Mouse (Mus musculus): Measurements from ENCODE around the gene Thsd7b. TPM values are rescaled to one million over a fixed set of nuclear protein-coding genes. Genes with fewer than 3 reads are reported as not detected.
"Not testable (repeated sequence)": the region's sequence is repeated elsewhere in the genome, so short reads cannot be mapped to it uniquely, and the experiment has no call there.

Gene Thsd7b
- total and polyA plus RNA-seq, 3 experiments: 0.82 TPM; not detected in 2

GRCm38 (mm10) chr1:129917568-129917967 is 644.5 kb downstream of the Thsd7b start:
- TF ChIP-seq CTCF (IDR thresholded peaks at IDR 0.05; ENCODE audit: low read depth, low read length): no peak
- TF ChIP-seq GATA1 (IDR thresholded peaks at IDR 0.05; ENCODE audit: borderline replicate concordance, low read length): no peak
- TF ChIP-seq POLR2AphosphoS5 (IDR thresholded peaks at IDR 0.05; ENCODE audit: insufficient replicate concordance, low read depth, low read length): no peak
- TF ChIP-seq TAL1 (conservative IDR thresholded peaks at IDR 0.05; ENCODE audit: low read depth, low read length): no peak
- no peak for TF ChIP-seq GATA2 (IDR thresholded peaks at IDR 0.05; ENCODE audit: borderline replicate concordance, low read depth, low read length)
- no peaks in the 10 kb centered on the region for H3K36me3 ChIP-seq (replicated peaks)
- H3K9me3 ChIP-seq (replicated peaks): no peaks in the 10 kb centered on the region
- H3K4me3 ChIP-seq (ENCODE audit: low read depth, low read length): no peak overlapping the region
- ATAC-seq (ENCODE audit: extremely low read depth, insufficient number of reproducible peaks, low FRiP score, poor library complexity, severe bottlenecking): no peak
- DNase-seq (ENCODE audit: low spot score): no peak
- no peaks in the 10 kb centered on the region for H3K27me3 ChIP-seq (ENCODE audit: insufficient read depth, low read length)
- H3K4me1 ChIP-seq (ENCODE audit: insufficient read depth, low read depth, low read length): peaks cover 3% of the 10 kb centered on the region

GRCm38 (mm10) chr1:129919385-129919784 is 646.3 kb downstream of the Thsd7b start:
- Histone ChIP-seq H3K4me1 (ENCODE audit: insufficient read depth, low read depth, low read length) (peaks cover 3% of the 10 kb centered on the region), H3K9me3 (replicated peaks) (no peaks in the 10 kb centered on the region), H3K4me3 (ENCODE audit: low read depth, low read length) (no peak overlapping the region), H3K36me3 (replicated peaks) (no peaks in the 10 kb centered on the region), H3K27me3 (ENCODE audit: insufficient read depth, low read length) (no peaks in the 10 kb centered on the region; the same call in 1 of the 2 replicates)
- peak; percentile 96 for TF ChIP-seq CTCF (IDR thresholded peaks at IDR 0.05; ENCODE audit: low read depth, low read length)
- no peak for TF ChIP-seq GATA2 (IDR thresholded peaks at IDR 0.05; ENCODE audit: borderline replicate concordance, low read depth, low read length)
- DNase-seq (ENCODE audit: low spot score): peak; percentile 2
- no peak; the same call in 1 of the 2 replicates for ATAC-seq (ENCODE audit: extremely low read depth, insufficient number of reproducible peaks, low FRiP score, poor library complexity, severe bottlenecking)

- DNase-seq (ENCODE audit: low spot score) (no peak), ATAC-seq (ENCODE audit: extremely low read depth, insufficient number of reproducible peaks, low FRiP score, poor library complexity, severe bottlenecking) (no peak)
- no peak for TF ChIP-seq GATA1 (IDR thresholded peaks at IDR 0.05; ENCODE audit: borderline replicate concordance, low read length)
- TF ChIP-seq POLR2AphosphoS5 (IDR thresholded peaks at IDR 0.05; ENCODE audit: insufficient replicate concordance, low read depth, low read length): no peak
- TF ChIP-seq TAL1 (conservative IDR thresholded peaks at IDR 0.05; ENCODE audit: low read depth, low read length): no peak
- no peak for TF ChIP-seq CTCF (IDR thresholded peaks at IDR 0.05; ENCODE audit: low read depth, low read length)
- TF ChIP-seq GATA2 (IDR thresholded peaks at IDR 0.05; ENCODE audit: borderline replicate concordance, low read depth, low read length): no peak
- Histone ChIP-seq H3K4me3 (ENCODE audit: low read depth, low read length) (no peak overlapping the region), H3K36me3 (replicated peaks) (no peaks in the 10 kb centered on the region), H3K4me1 (ENCODE audit: insufficient read depth, low read depth, low read length) (no peaks in the 10 kb centered on the region), H3K9me3 (replicated peaks) (no peaks in the 10 kb centered on the region), H3K27me3 (ENCODE audit: insufficient read depth, low read length) (no peaks in the 10 kb centered on the region)
Measured at GRCm38 (mm10) chr1:129931003-129931402, 657.9 kb downstream of the Thsd7b start.

GRCm38 (mm10) chr1:129943116-129943515 is 670.0 kb downstream of the Thsd7b start:
- H3K27me3 ChIP-seq (ENCODE audit: insufficient read depth, low read length): no peaks in the 10 kb centered on the region
- H3K9me3 ChIP-seq (replicated peaks): no peaks in the 10 kb centered on the region
- TF ChIP-seq TAL1 (conservative IDR thresholded peaks at IDR 0.05; ENCODE audit: low read depth, low read length): no peak
- TF ChIP-seq GATA1 (IDR thresholded peaks at IDR 0.05; ENCODE audit: borderline replicate concordance, low read length): no peak
- TF ChIP-seq CTCF (IDR thresholded peaks at IDR 0.05; ENCODE audit: low read depth, low read length): no peak
- TF ChIP-seq POLR2AphosphoS5 (IDR thresholded peaks at IDR 0.05; ENCODE audit: insufficient replicate concordance, low read depth, low read length): no peak
- no peak for TF ChIP-seq GATA2 (IDR thresholded peaks at IDR 0.05; ENCODE audit: borderline replicate concordance, low read depth, low read length)
- no peak overlapping the region for H3K4me3 ChIP-seq (ENCODE audit: low read depth, low read length)
- ATAC-seq (ENCODE audit: extremely low read depth, insufficient number of reproducible peaks, low FRiP score, poor library complexity, severe bottlenecking): no peak
- peaks cover 14% of the 10 kb centered on the region for H3K4me1 ChIP-seq (ENCODE audit: insufficient read depth, low read depth, low read length)
- DNase-seq (ENCODE audit: low spot score): no peak
- no peaks in the 10 kb centered on the region for H3K36me3 ChIP-seq (replicated peaks)

GRCm38 (mm10) chr1:129947026-129947425 is 673.9 kb downstream of the Thsd7b start:
- Histone ChIP-seq H3K4me1 (ENCODE audit: insufficient read depth, low read depth, low read length) (peaks cover 14% of the 10 kb centered on the region), H3K4me3 (ENCODE audit: low read depth, low read length) (no peak overlapping the region), H3K9me3 (replicated peaks) (no peaks in the 10 kb centered on the region), H3K27me3 (ENCODE audit: insufficient read depth, low read length) (no peaks in the 10 kb centered on the region), H3K36me3 (replicated peaks) (no peaks in the 10 kb centered on the region)
- DNase-seq (ENCODE audit: low spot score) (no peak), ATAC-seq (ENCODE audit: extremely low read depth, insufficient number of reproducible peaks, low FRiP score, poor library complexity, severe bottlenecking) (peak; percentile 38; the same call in 1 of the 2 replicates)
- TF ChIP-seq TAL1 (conservative IDR thresholded peaks at IDR 0.05; ENCODE audit: low read depth, low read length) (no peak), CTCF (IDR thresholded peaks at IDR 0.05; ENCODE audit: low read depth, low read length) (no peak), GATA1 (IDR thresholded peaks at IDR 0.05; ENCODE audit: borderline replicate concordance, low read length) (no peak), GATA2 (IDR thresholded peaks at IDR 0.05; ENCODE audit: borderline replicate concordance, low read depth, low read length) (no peak), POLR2AphosphoS5 (IDR thresholded peaks at IDR 0.05; ENCODE audit: insufficient replicate concordance, low read depth, low read length) (no peak)

- Histone ChIP-seq H3K36me3 (replicated peaks) (no peaks in the 10 kb centered on the region), H3K4me3 (ENCODE audit: low read depth, low read length) (no peak overlapping the region), H3K27me3 (ENCODE audit: insufficient read depth, low read length) (no peaks in the 10 kb centered on the region), H3K4me1 (ENCODE audit: insufficient read depth, low read depth, low read length) (peaks cover 53% of the 10 kb centered on the region), H3K9me3 (replicated peaks) (no peaks in the 10 kb centered on the region)
- DNase-seq (ENCODE audit: low spot score): no peak
- no peak for TF ChIP-seq TAL1 (conservative IDR thresholded peaks at IDR 0.05; ENCODE audit: low read depth, low read length)
- no peak for TF ChIP-seq POLR2AphosphoS5 (IDR thresholded peaks at IDR 0.05; ENCODE audit: insufficient replicate concordance, low read depth, low read length)
- ATAC-seq (ENCODE audit: extremely low read depth, insufficient number of reproducible peaks, low FRiP score, poor library complexity, severe bottlenecking): no peak
Measured at GRCm38 (mm10) chr1:129955478-129955877, 682.4 kb downstream of the Thsd7b start.

- DNase-seq (ENCODE audit: low spot score): peak; percentile 38
- Histone ChIP-seq H3K4me1 (ENCODE audit: insufficient read depth, low read depth, low read length) (peaks cover 56% of the 10 kb centered on the region), H3K36me3 (replicated peaks) (no peaks in the 10 kb centered on the region), H3K4me3 (ENCODE audit: low read depth, low read length) (peak overlapping the region; percentile 34; the same call in 1 of the 2 replicates), H3K9me3 (replicated peaks) (no peaks in the 10 kb centered on the region), H3K27me3 (ENCODE audit: insufficient read depth, low read length) (no peaks in the 10 kb centered on the region)
- TF ChIP-seq TAL1 (conservative IDR thresholded peaks at IDR 0.05; ENCODE audit: low read depth, low read length) (peak; percentile 96), POLR2AphosphoS5 (IDR thresholded peaks at IDR 0.05; ENCODE audit: insufficient replicate concordance, low read depth, low read length) (no peak)
- ATAC-seq (ENCODE audit: extremely low read depth, insufficient number of reproducible peaks, low FRiP score, poor library complexity, severe bottlenecking): peak; percentile 95
Measured at GRCm38 (mm10) chr1:129956625-129957024, 683.5 kb downstream of the Thsd7b start.

GRCm38 (mm10) chr1:129959352-129959751 is 686.2 kb downstream of the Thsd7b start:
- not testable (repeated sequence) for H3K9me3 ChIP-seq (replicated peaks); DNase-seq (ENCODE audit: low spot score); H3K27me3 ChIP-seq (ENCODE audit: insufficient read depth, low read length); H3K4me3 ChIP-seq (ENCODE audit: low read depth, low read length); H3K36me3 ChIP-seq (replicated peaks); ATAC-seq (ENCODE audit: extremely low read depth, insufficient number of reproducible peaks, low FRiP score, poor library complexity, severe bottlenecking)
- H3K4me1 ChIP-seq (ENCODE audit: insufficient read depth, low read depth, low read length): peaks cover 54% of the 10 kb centered on the region
